26 mouse cellular contexts compared by ENCODE assay signal in the genomic region with DNA sequence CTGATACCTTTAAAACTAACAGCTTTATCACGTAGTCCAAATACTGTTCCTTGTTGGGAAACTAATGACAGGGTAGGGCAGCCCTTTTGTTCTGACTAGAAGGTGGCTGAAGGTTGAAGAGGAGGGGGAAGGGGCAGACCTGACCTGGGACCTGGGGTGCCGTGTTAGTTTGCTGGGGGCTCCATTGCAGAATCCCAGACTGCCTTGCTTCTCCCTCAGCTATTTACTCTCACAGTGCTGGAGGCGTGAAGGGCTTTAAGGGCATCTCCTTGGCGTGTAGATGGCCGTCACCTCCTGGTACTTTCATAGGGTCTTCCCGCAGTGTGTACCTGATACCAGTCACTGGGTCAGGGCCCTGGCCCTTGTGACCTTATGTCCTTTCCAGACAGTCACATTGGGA. TPM values are rescaled to one million over a fixed set of nuclear protein-coding genes. Genes with fewer than 3 reads are reported as not detected.
A peak's percentile ranks its signal among the peaks of the same experiment; 100 is the strongest.
DNase-seq lines count a peak whose midpoint lies in the region; ATAC-seq and TF ChIP-seq lines count a peak whose summit lies in the region.
"Had no signal": no experiment of that assay in that cellular context is flagged by ENCODE, and none has a peak within 500 bp of the region (broad histone marks: within the 10 kb centered on the region; RNA-seq: fewer than 3 reads in every experiment).

No protein-coding gene starts in this region.

- no peak for TF ChIP-seq EP300 in lung, postnatal 0 days (IDR thresholded peaks at IDR 0.05)

- no peak for DNase-seq in kidney, adult 2 months
- no peak for DNase-seq in lung, postnatal 0 days (ENCODE audit: low spot score)
- DNase-seq in lung, postnatal 14 days = no peak
- DNase-seq in liver, embryonic 13.5 days = no peak
- no peak for DNase-seq in right cerebral cortex, postnatal 10 days (ENCODE audit: low spot score in 2 of 2)
- DNase-seq in embryo, embryonic 10.5 days (ENCODE audit: low spot score) = no peak
- DNase-seq: B cell, adult 2 months; cerebellum, adult 8-10 months; gastrocnemius, postnatal 10 days; heart, adult 2 months; midbrain, embryonic 14.5 days; thymus, postnatal 14 days had no signal

- no peak overlapping the region for H3K4me2 ChIP-seq in kidney, embryonic 15.5 days
- H3K4me2 ChIP-seq in lung, postnatal 0 days (replicated peaks; ENCODE audit: low read depth, low read length) = peak overlapping the region; percentile 27
- H3K4me2 ChIP-seq in liver, embryonic 13.5 days = 0 out of 2 replicates have a peak overlapping the region, but pooled peaks have one; percentile 15
- H3K4me2 ChIP-seq in stomach, embryonic 16.5 days (ENCODE audit: low read depth, low read length) = peak overlapping the region; percentile 82; the same call in 1 of the 2 replicates
- H3K4me2 ChIP-seq: limb, embryonic 13.5 days had no signal

- 0 out of 2 replicates have a peak overlapping the region, but pooled peaks have one; percentile 1 for H3K27ac ChIP-seq in kidney, embryonic 15.5 days
- no peak overlapping the region for H3K27ac ChIP-seq in kidney, adult 2 months (ENCODE audit: insufficient read depth, low read depth, low read length)
- H3K27ac ChIP-seq in lung, postnatal 0 days (ENCODE audit: low read length) = peak overlapping the region; percentile 75
- 0 out of 2 replicates have a peak overlapping the region, but pooled peaks have one; percentile 19 for H3K27ac ChIP-seq in liver, embryonic 13.5 days
- H3K27ac ChIP-seq in stomach, embryonic 16.5 days (ENCODE audit: low read length) = peak overlapping the region; percentile 76
- H3K27ac ChIP-seq: heart, adult 2 months; hindbrain, embryonic 10.5 days; limb, embryonic 13.5 days had no signal

- WGBS in kidney, embryonic 15.5 days = 72% methylated on average over 6 of the region's 6 CpGs
- WGBS in kidney, adult 2 months = 82% methylated on average over 6 of the region's 6 CpGs
- WGBS in lung, postnatal 0 days = 52% methylated on average over 6 of the region's 6 CpGs
- WGBS in liver, embryonic 13.5 days (ENCODE audit: insufficient replicate concordance) = 74% methylated on average over 6 of the region's 6 CpGs
- WGBS in stomach, embryonic 16.5 days = 57% methylated on average over 6 of the region's 6 CpGs

- ATAC-seq in kidney, embryonic 15.5 days (replicated peaks; ENCODE audit: low FRiP score) = no peak
- no peak for ATAC-seq in lung, postnatal 0 days
- ATAC-seq in liver, embryonic 13.5 days (ENCODE audit: low read depth) = no peak
- peak; percentile 23; the same call in 1 of the 2 replicates for ATAC-seq in stomach, embryonic 16.5 days (ENCODE audit: insufficient read depth, low FRiP score)
- ATAC-seq: forebrain, embryonic 14.5 days had no signal

- H3K36me3 ChIP-seq in kidney, embryonic 15.5 days = no peaks in the 10 kb centered on the region
- no peaks in the 10 kb centered on the region for H3K36me3 ChIP-seq in kidney, adult 2 months (ENCODE audit: control insufficient read depth, insufficient read depth, low read length)
- H3K36me3 ChIP-seq in lung, postnatal 0 days (ENCODE audit: insufficient read depth, low read length) = no peaks in the 10 kb centered on the region
- no peaks in the 10 kb centered on the region for H3K36me3 ChIP-seq in liver, embryonic 13.5 days
- H3K36me3 ChIP-seq in stomach, embryonic 16.5 days (ENCODE audit: control insufficient read depth, insufficient read depth, low read length) = no peaks in the 10 kb centered on the region; the same call in 1 of the 2 replicates
- H3K36me3 ChIP-seq: hindbrain, embryonic 10.5 days; limb, embryonic 13.5 days had no signal

- peaks cover 22% of the 10 kb centered on the region for H3K4me1 ChIP-seq in kidney, embryonic 15.5 days
- peaks cover 3% of the 10 kb centered on the region; the same call in 1 of the 2 replicates for H3K4me1 ChIP-seq in kidney, adult 2 months (ENCODE audit: control insufficient read depth, insufficient read depth, low read length)
- H3K4me1 ChIP-seq in lung, postnatal 0 days (ENCODE audit: insufficient read depth, low read depth, low read length) = no peaks in the 10 kb centered on the region
- H3K4me1 ChIP-seq in liver, embryonic 13.5 days (replicated peaks) = peaks cover 39% of the 10 kb centered on the region
- peaks cover 15% of the 10 kb centered on the region for H3K4me1 ChIP-seq in stomach, embryonic 16.5 days (ENCODE audit: control insufficient read depth, insufficient read depth, low read length)

- H3K9ac ChIP-seq in kidney, embryonic 15.5 days = no peak overlapping the region
- H3K9ac ChIP-seq in lung, postnatal 0 days (replicated peaks; ENCODE audit: low read depth) = no peak overlapping the region
- H3K9ac ChIP-seq in liver, embryonic 13.5 days = no peak overlapping the region
- no peak overlapping the region for H3K9ac ChIP-seq in stomach, embryonic 16.5 days (ENCODE audit: low read length)
- H3K9ac ChIP-seq: limb, embryonic 13.5 days had no signal

- TF ChIP-seq POLR2A in kidney, adult 2 months (IDR thresholded peaks at IDR 0.05; ENCODE audit: low read depth, low read length) = no peak

- no peaks in the 10 kb centered on the region for H3K9me3 ChIP-seq in kidney, embryonic 15.5 days (replicated peaks)
- H3K9me3 ChIP-seq in lung, postnatal 0 days (ENCODE audit: low read length) = no peaks in the 10 kb centered on the region
- no peaks in the 10 kb centered on the region for H3K9me3 ChIP-seq in liver, embryonic 13.5 days (replicated peaks)
- H3K9me3 ChIP-seq in stomach, embryonic 16.5 days (replicated peaks; ENCODE audit: control insufficient read depth, low read length) = no peaks in the 10 kb centered on the region
- H3K9me3 ChIP-seq: hindbrain, embryonic 10.5 days; limb, embryonic 13.5 days had no signal

- H3K4me3 ChIP-seq in kidney, embryonic 15.5 days (replicated peaks) = no peak overlapping the region
- H3K4me3 ChIP-seq in kidney, adult 2 months (ENCODE audit: insufficient read depth, low read depth, low read length) = no peak overlapping the region
- H3K4me3 ChIP-seq in lung, postnatal 0 days (ENCODE audit: low read depth, low read length) = no peak overlapping the region
- no peak overlapping the region for H3K4me3 ChIP-seq in liver, embryonic 13.5 days (replicated peaks)
- no peak overlapping the region for H3K4me3 ChIP-seq in stomach, embryonic 16.5 days (replicated peaks; ENCODE audit: low read length)
- H3K4me3 ChIP-seq: erythroblast, embryonic 14.5 days; heart, adult 2 months; hindbrain, embryonic 10.5 days; limb, embryonic 13.5 days; myocyte had no signal

- TF ChIP-seq CTCF in kidney, adult 2 months (conservative IDR thresholded peaks at IDR 0.05; ENCODE audit: insufficient read depth, insufficient read length, low read depth, low read length) = no peak
- no peak for TF ChIP-seq CTCF in lung, postnatal 0 days (IDR thresholded peaks at IDR 0.05)

- no peaks in the 10 kb centered on the region for H3K27me3 ChIP-seq in kidney, embryonic 15.5 days
- H3K27me3 ChIP-seq in kidney, adult 2 months (replicated peaks; ENCODE audit: control insufficient read depth, insufficient read depth, low read length) = no peaks in the 10 kb centered on the region
- H3K27me3 ChIP-seq in lung, postnatal 0 days (replicated peaks; ENCODE audit: insufficient read depth, low read length) = no peaks in the 10 kb centered on the region
- H3K27me3 ChIP-seq in liver, embryonic 13.5 days = no peaks in the 10 kb centered on the region
- no peaks in the 10 kb centered on the region for H3K27me3 ChIP-seq in stomach, embryonic 16.5 days (ENCODE audit: control insufficient read depth, insufficient read depth, low read length)
- H3K27me3 ChIP-seq: limb, embryonic 13.5 days had no signal

RNA-seq across cellular contexts. Expression of a gene that starts 2.5 kb away (rescaled TPM):
- 10.1 and 10.7 TPM in 2 replicates for polyA plus RNA-seq in kidney, embryonic 15.5 days (2015; fragmentation: Nextera tagmentation; extraction: Ambion mirVana)
- 3.0 and 3.7 TPM in 2 replicates for polyA plus RNA-seq in kidney, adult 2 months (2012; rRNA removed)
- polyA plus RNA-seq in lung, postnatal 0 days (2015; fragmentation: Nextera tagmentation; extraction: Ambion mirVana) = 8.2 and 9.0 TPM in 2 replicates
- polyA plus RNA-seq in liver, embryonic 13.5 days (2015; fragmentation: Nextera tagmentation; extraction: Ambion mirVana) = 5.4 and 6.6 TPM in 2 replicates
- polyA plus RNA-seq in stomach, embryonic 16.5 days (2015; fragmentation: Nextera tagmentation; extraction: Ambion mirVana) = 14.1 and 14.4 TPM in 2 replicates

RNA-seq across cellular contexts. Expression of a gene that starts 21.6 kb away (rescaled TPM):
- not detected in 2 replicates for polyA plus RNA-seq in kidney, embryonic 15.5 days (2015; fragmentation: Nextera tagmentation; extraction: Ambion mirVana)
- not detected in 2 replicates for polyA plus RNA-seq in kidney, adult 2 months (2012; rRNA removed)
- polyA plus RNA-seq in lung, postnatal 0 days (2015; fragmentation: Nextera tagmentation; extraction: Ambion mirVana) = not detected in 2 replicates
- not detected in 2 replicates for polyA plus RNA-seq in liver, embryonic 13.5 days (2015; fragmentation: Nextera tagmentation; extraction: Ambion mirVana)
- not detected in 2 replicates for polyA plus RNA-seq in stomach, embryonic 16.5 days (2015; fragmentation: Nextera tagmentation; extraction: Ambion mirVana)
- polyA plus RNA-seq: embryonic facial prominence, embryonic 11.5 days; erythroblast, embryonic 14.5 days; forebrain, embryonic 14.5 days; heart, adult 2 months; heart, postnatal 0 days; hindbrain, embryonic 10.5 days; kidney, embryonic 16.5 days; large intestine, adult 2 months; limb, embryonic 13.5 days; midbrain, embryonic 14.5 days; myocyte; neural tube, embryonic 14.5 days; spleen, adult 2 months; testis, adult 2 months had no signal

RNA-seq across cellular contexts. Expression of a gene that starts 31.9 kb away (rescaled TPM):
- polyA plus RNA-seq in kidney, embryonic 15.5 days (2015; fragmentation: Nextera tagmentation; extraction: Ambion mirVana) = 16.8 and 19.2 TPM in 2 replicates
- polyA plus RNA-seq in kidney, adult 2 months (2012; rRNA removed) = 31.7 and 34.6 TPM in 2 replicates
- 0.39 TPM in 2 replicates for polyA plus RNA-seq in lung, postnatal 0 days (2015; fragmentation: Nextera tagmentation; extraction: Ambion mirVana)
- polyA plus RNA-seq in liver, embryonic 13.5 days (2015; fragmentation: Nextera tagmentation; extraction: Ambion mirVana) = 24.3 and 34.8 TPM in 2 replicates
- polyA plus RNA-seq in stomach, embryonic 16.5 days (2015; fragmentation: Nextera tagmentation; extraction: Ambion mirVana) = 6.1 and 7.2 TPM in 2 replicates
- polyA plus RNA-seq: erythroblast, embryonic 14.5 days; myocyte had no signal
